Mouse (Mus musculus) adrenal gland, adult 18-20 months (tissue): ENCODE measurements around the gene Lrrc2. TPM values are rescaled to one million over a fixed set of nuclear protein-coding genes. Genes with fewer than 3 reads are reported as not detected.
A peak's percentile ranks its signal among the peaks of the same experiment; 100 is the strongest.

Experiments used
- DNase-seq, 2 experiments: peaks; one replicate each; pipeline ENCODE4 v3.0.0; 2021 to 2022; ENCODE audit warnings: low spot score in 2 of 2
- total RNA-seq, 2 experiments: library from RNA; stranded (reverse); gene quantifications; 1 replicate in 1 of 2; 2 replicates in 1 of 2; pipeline ENCODE4 v1.2.3; 2021

The Lrrc2 gene
- total RNA-seq, 2 experiments from 2014 or later = 4.0 to 10.4 TPM

DNA sequence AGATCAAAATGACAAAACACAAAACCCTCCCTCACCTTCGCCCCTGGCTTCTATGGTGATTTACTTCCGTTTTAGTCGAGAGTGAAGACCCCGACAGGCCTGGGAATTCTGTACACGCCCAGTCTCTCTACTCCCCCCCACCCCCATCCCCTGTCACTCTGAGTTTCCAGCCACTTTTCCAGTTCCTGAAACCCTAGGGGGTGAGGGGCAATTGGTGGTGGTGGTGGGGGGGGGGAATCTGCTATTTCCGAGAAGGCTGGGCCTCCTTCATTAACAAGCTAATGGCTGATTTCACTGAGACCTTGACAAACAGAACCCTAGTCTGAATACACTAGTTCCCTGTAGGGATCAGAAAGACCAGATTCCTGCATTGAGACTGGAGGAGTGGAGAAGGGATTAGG lies 4.1 kb upstream of the Lrrc2 start:
- no peak for DNase-seq

GRCm38 (mm10) chr9:110947900-110948299 lies 3.4 kb upstream of the Lrrc2 start:
- no peak for DNase-seq

- DNase-seq = no peak
Observed at GRCm38 (mm10) chr9:110948813-110949310, 2.5 kb upstream of the Lrrc2 start.

GRCm38 (mm10) chr9:110950109-110950508 lies 1.2 kb upstream of the Lrrc2 start:
- no peak for DNase-seq

DNA sequence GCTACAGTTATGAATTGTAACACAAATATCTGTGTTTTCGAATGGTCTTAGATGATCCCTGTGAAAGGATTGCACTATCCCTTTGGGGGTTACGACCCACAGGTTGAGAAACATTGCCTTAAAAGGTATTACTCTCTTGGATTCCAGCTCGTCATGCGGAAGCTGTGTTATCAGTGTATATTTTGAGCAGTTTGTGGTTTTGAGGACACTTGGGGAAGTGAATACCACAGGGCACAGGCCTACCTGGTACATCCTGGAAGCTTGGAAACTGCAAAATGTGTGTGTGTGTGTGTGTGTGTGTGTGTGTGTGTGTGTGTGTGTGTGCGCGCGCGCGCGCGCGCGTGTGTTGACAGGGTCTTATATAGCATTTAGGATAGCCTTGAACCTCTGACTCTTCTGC lies 521 bp downstream of the Lrrc2 start:
- DNase-seq = no peak

- DNase-seq = no peak
Observed at GRCm38 (mm10) chr9:110952398-110952797, 1.1 kb downstream of the Lrrc2 start.

DNA sequence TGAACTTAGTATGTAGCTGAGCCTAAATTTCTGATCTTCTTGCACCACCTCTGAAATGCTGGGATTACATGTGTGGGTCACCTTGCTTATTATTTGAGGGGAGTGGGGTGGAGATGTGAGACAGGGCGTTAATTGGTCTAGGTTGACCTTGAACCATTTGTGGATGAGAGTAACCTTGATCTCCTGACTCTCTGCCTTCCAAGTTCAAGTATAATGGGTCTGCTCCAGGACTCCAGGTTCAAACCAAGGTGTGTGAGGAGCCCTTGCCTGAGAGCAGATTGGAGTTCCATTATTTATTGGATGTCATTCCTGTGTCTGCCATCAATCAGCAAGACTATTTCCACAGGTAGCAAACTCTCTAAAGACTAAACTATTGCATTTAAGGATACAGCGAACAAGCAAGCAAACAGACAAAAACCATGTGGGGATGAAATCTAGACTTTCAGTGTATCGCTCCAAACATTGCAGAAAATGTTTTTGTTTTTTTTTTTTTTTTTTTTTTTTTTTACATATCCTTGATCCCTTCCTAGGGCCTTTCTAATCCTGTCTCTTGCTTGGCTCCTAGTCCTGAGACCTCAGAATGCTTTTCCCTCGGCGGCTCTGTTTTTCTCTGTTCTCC lies 1.7 kb downstream of the Lrrc2 start:
- DNase-seq = no peak

DNA sequence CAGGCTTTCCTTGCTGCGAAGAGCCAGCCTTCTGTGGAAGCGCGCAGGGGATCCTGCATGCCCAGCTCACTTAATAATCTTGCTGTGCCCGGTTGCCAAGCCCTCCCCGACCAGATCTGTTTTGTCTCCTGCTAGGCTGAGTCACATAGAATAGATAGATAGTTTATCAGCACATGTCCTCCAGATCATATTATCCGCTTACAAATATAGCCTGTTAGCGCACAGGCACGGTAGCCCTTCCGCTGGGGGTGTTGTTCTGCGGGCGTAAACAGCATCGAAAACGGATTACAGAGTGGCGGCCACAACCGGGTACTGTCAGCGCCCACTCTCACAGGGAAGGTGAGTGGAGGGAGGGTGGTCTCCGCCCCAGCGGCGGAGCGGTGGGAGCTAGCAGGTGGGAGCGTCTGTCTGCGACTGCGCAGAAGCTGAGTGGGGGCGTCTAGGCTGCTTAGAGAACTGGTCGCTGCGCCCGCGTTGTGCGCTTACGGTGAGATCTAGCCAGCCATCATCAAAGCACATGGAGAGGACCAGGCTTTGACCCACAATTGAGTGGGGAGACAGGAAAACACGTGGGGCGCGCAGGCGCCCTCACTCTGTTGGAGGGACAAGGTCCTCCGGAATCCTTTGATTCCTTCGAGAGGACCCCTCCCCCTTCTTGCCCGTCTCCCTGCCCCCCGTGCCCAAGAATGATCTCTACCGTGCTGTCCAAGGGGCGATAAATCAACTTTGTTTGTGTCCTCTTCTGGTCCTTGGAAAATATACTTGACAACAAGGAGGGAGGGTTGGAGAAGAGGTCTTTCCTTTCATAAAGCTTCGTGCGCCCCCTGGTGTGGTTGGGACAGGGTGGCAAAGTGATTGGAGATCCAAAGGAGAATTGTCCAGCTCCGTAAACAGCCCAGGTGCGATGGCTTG lies 2.5 kb downstream of the Lrrc2 start:
- peak; percentile 68 to 72 for DNase-seq

- DNase-seq = no peak
Observed at GRCm38 (mm10) chr9:110954681-110955445, 3.5 kb downstream of the Lrrc2 start.

DNA sequence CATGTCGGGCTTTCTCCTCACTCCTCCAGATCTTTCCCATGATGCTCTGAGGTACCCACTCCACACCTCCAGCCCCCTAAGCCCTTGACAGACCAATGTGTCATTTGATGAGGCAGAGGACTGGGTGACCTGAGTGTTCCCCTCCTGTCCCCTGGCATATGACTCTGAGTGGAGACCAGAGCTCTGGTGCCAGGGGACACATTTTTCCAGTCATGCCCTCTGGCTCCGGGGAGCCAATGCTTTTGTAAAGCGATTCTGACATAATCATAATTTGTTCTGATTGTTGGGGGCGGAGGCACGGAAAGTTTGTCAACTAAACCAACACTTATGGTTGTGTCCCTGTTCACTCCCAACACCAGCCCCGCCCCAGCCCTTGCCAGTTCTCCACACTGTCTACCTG lies 4.6 kb downstream of the Lrrc2 start:
- no peak for DNase-seq

- DNase-seq = no peak
Observed at GRCm38 (mm10) chr9:110959669-110960068, 8.3 kb downstream of the Lrrc2 start.

- no peak for DNase-seq
Observed at GRCm38 (mm10) chr9:110960230-110961149, 9.1 kb downstream of the Lrrc2 start.

DNA sequence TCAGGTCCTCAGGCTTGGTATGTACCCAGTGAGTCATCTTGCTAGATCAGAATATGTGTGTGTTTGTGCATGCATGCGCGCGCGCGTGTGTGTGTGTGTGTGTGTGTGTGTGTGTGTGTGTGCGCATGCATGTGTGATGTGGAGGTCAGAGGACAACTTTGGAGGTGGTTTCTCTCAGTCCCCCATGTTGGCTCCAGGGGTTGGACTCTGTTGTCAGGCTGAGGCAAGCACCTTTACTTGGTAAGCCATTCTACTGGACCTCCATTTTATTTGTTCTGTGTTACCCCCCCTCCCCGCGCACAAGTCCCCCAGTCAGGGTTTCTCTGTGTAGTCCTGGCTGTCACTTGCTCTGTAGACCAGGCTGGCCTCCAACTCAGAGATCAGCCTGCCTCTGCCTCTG lies 10.0 kb downstream of the Lrrc2 start:
- no peak for DNase-seq

- DNase-seq = no peak
Observed at GRCm38 (mm10) chr9:110963566-110964115, 12.3 kb downstream of the Lrrc2 start.

DNA sequence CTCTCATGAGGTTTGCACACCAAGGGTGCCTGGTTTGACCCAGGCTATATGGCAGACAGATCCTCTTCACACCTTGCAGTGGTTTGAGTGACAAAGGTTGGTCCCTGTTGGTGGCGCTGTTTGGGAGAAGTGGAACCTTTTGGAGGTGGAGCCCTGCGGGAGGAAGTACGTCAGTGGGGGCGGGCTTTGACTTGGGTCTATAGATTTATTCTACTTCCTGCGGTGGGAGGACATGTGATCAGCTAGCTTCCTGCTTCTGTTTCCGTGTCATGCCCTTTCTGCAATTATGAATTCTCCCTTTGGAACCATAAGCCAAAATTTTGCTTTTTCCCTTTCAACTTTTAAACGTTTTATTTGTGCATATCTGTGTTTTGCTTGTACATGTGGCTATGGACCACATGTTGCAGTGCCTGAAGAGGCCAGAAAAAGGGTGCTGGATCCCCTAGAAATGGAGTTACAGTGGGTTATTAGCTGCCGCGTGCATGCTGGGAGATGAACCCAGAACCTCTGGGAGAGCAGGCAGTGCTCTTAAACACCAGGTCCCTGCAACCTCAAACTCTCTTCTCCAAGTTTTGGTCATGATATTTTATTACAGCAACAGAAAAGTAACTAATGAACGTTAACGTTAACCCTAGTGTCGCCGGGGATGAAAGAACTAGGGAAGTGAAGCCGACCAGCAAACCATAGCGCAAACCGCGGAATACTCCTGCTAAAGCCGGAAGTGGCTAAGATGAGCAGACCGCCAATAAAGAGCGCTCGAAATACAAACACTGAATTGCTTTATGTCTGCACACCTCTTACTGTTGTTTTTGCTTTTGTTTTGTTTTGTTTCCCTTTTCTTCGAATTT lies 13.9 kb downstream of the Lrrc2 start:
- no peak for DNase-seq

- no peak for DNase-seq
Observed at GRCm38 (mm10) chr9:110965910-110966231, 14.5 kb downstream of the Lrrc2 start.

GRCm38 (mm10) chr9:110979411-110979810 lies 28.1 kb downstream of the Lrrc2 start:
- no peak for DNase-seq

GRCm38 (mm10) chr9:110982351-110982750 lies 31.0 kb downstream of the Lrrc2 start:
- DNase-seq = no peak

- no peak for DNase-seq
Observed at GRCm38 (mm10) chr9:110984096-110984495, 32.8 kb downstream of the Lrrc2 start.
